Mouse (Mus musculus) kidney, postnatal 10 days (tissue): ENCODE results near the gene Strap.

ENCODE experiments used
- DNase-seq: peaks from one replicate; pipeline ENCODE4 v3.0.0; 2021; ENCODE audit warnings: mixed read lengths

Strap gene

DNA sequence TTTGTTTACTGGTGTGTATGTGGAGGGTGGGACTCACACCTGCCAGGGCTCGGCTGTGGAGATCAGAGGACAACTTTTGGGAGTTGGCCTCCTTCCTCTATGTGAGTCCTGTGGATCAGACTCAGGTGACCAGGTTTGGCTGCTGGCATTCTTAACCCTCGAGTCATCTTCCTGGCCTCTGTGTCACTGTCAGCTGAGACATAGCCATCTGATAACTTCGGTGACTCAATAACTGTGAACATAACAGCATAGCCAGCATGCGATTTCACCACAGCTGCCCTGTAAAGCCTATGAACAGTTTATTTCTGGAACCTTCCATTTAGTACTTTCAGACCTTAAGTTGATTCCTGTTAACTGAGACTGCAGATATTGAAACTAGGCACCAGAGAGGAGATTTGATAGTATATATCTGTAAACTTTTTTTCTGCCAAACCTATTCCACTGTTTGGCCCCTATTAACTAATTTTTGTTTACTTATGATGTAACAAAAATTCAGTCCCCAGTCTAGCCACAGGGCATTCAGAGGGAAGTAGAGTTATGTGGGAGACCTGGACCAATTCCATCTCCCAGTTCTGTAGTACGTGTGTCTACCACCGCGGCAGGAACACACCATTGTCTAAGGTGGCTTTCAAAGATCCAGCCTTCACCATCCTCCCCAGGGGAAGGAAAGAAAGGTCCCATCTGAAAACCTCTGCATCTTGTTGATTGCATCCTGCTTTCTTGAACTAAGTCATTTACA, 49.2 kb downstream of the Strap start:
- no peak for DNase-seq

DNA sequence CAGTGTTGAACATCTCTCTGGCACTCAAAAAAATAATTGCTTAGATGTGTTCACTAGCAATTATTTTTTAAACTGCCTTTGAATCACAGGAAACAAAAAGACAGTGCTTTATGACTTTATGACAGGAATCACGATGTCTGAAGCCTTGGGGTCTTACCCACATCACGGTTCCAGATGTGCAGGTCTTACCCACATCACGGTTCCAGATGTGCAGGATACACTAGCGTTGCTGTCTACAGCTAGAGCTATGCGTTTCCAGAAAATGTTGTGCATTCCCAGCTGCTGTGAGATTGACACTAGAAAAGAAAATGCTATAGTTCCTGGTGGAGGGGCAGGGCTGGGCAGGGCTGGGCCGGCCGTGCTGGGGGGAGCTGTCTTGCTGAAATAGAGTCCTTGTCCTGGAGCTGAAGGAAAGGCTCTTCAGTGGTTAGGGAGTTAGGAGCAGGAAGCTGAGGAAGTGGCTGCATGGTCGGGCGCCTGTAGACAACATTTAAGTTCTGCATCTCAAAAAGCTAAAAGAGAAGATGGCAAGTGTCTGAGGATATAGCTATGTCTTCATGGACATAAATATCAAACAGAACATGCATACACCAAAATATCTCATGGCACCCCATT, 54.2 kb downstream of the Strap start:
- no peak for DNase-seq

DNA sequence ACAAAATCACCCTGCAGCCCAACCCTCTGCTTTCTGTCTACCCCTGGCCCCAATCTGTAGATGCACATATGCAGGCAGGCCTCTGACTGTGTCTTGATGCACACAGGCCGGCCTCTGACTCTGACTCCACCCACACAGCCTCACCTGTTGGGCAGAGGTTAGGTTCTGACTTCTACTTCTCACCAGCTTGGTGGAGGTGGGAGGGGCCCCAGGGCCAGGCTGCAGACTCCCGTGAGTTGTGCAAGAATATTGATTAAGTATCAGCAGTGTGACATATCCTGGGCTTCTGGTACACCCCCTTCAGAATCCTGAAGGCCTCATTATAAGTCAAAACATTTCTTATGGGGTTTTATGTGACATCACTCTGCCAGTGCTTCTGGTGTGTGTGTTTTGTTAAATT, 54.8 kb downstream of the Strap start:
- no peak for DNase-seq

DNA sequence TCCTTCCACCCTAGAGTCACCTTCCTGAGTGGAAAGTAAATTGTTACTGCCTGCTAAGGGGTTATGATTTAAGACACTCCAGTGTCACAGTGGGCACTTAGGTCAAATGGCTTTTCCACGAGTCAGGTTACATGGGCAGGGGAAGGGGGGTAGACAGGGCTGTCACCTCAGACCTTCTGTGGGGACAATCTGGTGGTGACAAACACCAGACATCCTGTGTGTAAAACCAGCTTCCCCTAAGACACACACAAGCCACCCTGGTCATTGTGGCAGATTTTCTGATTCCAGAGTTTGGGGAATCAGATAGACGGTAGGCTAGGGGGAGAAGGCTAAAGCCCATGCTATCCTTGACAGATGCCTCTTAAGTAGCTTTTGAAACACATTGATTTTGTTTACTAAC, 60.6 kb downstream of the Strap start:
- DNase-seq: no peak

DNA sequence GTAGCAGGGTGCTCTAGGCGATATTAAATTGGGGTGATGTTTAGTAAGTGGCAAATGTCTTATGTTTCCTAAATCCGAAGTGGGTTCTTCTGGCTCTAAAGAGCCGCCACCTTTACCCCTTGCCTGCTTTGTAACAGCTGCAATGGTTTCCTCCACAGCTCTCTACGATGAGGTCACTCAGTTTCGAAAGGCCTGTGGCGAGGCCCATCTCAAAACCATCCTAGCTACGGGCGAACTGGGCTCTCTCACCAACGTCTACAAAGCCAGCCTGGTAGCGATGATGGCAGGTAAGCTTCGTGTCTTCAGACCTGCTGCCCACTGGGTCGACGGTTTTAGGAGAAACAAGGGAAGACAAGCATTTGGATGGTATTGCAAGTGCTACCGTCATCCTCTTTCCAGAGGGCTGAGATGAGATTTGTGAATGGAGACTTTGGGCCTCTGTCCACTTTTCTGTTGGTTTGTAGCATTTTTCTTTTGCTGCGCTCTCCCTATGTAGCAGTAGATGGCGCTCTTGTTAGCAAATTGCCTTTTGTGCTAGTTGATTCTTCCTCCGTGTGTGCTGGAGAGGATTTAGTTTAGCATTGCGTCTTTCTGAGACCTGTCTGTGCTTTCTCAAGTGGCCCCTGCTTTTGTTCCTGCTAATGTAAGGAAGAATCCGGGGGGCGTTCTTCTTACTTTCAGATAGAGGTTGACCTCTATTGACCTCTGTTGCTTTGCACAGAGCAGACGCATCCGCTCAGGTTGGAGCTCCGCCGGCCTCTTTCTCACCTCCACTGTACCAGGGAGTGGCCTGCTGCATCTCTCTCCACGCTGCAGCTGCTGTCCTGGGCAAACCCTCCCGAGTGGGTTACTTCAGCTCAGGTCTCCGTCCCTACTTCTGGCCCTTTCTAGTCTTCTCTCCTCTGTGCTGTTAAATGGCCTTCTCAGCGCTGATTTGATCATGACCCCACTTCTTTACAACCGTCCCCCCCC, 62.0 kb downstream of the Strap start:
- DNase-seq: peak; percentile 41

DNA sequence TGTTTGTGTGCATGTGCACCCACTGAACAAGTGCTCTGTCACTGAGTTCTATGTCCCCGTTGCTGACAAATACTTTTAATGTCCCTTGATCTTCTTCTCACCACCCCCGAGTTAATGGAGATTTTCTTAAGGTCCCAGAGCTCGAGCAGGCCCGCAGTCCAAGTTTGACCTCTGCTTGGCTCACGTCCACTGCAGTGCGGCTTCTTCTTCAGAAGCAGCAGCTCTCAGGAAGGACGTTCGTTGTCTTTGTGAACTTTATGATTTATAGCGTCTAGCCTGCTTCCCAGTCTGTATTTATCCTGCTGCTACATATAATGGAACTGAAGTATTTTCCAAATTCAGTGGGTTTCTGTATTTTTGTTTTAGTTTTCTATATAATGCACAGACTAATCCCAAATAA, 64.4 kb downstream of the Strap start:
- peak; percentile 72 for DNase-seq
